Mouse (Mus musculus): ENCODE measurements around the gene Ank3.

Ank3 gene

GRCm38 (mm10) chr10:69630802-69631388 is 232.3 kb downstream of the Ank3 start:
- no peak for DNase-seq

DNA sequence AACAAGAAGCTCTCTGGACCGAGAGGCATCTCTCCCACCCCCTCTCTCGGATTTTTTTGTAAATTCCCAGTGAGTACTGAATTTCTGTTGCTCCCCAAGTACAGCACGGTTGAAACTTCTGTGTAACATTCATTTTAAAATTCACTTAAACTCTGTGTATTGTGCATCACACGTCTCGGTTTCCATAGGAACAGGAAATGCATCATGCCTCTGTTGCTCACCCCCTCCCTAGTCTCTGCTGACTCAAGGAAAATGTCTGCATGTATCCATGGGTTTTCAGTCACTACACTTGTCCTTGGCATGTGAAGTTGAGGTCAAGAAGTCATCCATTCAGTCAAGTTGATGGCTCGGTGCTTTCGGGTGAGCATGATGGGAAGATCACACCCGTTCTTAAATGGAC is 234.3 kb downstream of the Ank3 start:
- no peak for DNase-seq

DNA sequence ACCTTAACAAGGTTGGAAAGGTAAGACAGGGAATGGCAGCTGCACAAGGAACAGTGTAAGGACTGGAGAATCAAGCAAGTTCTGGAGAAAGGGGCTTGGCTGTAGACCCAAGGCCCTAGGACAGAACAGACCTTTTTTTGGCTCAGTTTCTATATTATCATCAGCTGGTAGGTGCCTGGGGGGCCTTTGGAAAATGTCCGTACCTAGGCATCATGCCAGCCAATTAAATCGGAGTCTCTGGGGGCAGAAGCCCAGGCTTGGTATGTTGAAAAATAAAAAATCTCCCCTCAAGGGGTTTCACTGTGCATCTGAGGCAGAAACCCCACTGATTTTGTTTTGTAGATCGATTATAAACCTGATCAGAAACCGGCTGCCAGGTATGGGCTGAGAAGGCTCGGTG is 236.3 kb downstream of the Ank3 start:
- no peak for DNase-seq

GRCm38 (mm10) chr10:69635910-69636656 is 237.5 kb downstream of the Ank3 start:
- no peak for DNase-seq

DNA sequence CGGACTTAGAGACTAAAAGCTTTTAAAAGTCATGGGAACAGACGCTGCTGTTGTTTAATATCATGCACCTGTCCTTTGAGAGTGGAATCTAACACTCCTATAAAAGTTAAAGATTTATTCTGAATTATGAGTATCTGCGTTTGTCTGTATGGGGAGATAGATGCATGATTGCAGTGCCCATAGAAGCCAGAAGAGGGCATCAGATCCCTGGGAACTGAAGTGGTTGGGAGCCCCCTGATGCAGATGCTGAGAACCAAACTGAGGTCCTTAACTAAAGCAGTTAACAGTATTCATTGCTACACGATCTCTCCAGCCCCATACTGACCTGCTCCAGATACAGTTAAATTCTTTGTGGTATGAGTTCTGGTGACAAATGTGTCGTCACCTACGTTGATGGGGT is 240.6 kb downstream of the Ank3 start:
- DNase-seq = no peak

DNA sequence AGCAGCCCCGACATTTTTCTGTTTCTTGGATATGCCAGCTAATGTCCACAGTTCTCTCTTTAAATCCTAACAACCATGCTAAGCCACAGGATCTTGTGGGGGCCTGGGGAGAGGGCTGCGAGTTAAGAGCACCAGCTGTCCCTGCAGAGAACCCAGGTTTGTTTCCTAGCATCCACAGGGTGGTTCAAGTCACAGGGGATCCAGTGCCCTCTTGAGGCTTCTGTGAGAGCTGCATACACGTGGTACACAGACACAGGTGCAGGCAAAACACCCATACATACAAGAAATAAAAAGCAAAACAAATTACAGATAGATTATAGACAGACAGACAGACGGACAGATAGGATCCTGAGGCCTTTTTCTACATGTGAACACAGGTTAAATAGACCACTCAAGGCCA is 242.0 kb downstream of the Ank3 start:
- DNase-seq = no peak

GRCm38 (mm10) chr10:69643481-69643880 is 244.9 kb downstream of the Ank3 start:
- no peak for DNase-seq

- no peak for DNase-seq
Observed at GRCm38 (mm10) chr10:69643986-69644385, 245.4 kb downstream of the Ank3 start.

DNA sequence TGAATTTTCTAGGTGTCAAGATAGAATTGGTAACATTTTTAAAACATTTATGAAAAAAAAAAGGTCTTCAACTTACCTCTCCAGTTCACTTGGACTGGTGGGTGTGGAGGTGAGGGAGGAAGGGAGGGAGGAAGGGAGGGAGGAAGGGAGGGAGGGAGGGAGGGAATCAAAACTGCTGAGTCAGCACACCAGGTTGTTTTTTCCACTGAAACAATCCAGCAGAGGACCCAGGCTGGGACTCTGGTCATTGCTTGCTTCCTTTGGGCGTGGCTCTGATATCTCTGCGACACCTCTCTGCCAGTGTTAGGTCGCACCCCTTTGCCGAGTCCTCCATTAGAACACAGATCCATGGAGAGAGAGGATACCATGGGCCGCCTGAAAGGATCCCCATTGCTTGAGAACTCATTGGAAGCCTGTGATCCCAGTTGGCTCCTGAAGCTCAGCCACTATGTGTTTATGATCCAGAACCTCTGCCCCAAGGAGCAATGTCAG is 246.8 kb downstream of the Ank3 start:
- DNase-seq = no peak

DNA sequence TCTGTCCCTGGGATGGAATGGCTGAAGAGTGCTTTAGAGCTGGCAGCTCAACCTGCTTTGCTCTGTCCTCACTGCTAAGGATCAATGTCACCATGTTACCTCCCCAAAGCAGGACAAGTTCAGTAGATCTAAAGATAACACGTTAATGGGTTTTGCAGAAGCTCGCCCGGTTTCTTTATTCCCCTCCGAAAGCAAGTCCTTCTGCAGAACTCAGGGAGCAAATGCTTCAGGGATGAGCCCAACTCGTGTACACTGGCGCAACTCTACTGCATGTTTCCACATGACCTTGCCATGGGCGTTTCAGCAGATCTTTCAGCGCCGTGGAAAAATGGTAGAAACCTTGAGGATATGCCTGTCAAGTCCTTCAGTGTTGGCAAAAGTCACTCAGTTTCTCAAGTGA is 247.4 kb downstream of the Ank3 start:
- DNase-seq = no peak

DNA sequence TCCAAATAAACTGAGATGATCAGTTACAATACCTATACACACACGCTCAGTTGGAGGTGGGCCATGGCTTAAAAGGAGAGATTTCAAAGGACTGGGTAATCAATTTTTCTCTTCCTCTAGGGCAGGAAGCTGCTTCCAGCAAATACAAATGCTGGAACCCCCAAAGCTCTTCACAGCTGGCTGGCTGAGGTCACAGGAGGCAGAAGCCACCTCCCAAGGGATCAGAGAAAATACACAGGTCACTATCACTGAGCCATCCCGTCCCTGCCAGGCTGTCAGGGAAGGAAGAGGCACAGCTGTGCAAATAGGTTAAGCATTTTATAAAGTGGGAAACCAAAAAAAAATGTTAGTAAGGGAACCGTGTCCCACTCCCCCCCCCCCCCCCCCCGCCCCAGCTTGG is 251.5 kb downstream of the Ank3 start:
- no peak for DNase-seq

DNA sequence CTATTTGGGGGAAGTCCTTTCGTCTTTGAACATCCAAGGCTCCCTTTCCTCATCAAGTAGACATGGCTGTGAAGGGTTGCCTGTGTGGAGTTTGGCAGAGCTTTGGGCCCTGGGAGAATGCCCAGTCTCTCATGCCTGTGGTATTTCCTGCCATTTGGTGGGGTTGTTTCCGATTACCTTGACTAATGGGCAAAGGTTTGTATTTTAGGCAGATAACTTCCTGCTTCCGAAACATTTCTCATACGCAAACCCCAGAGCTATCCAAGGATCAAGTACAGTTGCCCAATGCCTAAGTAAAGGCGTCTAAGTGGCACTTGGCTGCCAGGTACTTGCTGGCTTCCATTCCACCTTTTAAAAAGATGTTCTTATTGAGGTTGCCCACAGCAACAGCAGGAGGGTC is 254.1 kb downstream of the Ank3 start:
- DNase-seq = no peak

DNA sequence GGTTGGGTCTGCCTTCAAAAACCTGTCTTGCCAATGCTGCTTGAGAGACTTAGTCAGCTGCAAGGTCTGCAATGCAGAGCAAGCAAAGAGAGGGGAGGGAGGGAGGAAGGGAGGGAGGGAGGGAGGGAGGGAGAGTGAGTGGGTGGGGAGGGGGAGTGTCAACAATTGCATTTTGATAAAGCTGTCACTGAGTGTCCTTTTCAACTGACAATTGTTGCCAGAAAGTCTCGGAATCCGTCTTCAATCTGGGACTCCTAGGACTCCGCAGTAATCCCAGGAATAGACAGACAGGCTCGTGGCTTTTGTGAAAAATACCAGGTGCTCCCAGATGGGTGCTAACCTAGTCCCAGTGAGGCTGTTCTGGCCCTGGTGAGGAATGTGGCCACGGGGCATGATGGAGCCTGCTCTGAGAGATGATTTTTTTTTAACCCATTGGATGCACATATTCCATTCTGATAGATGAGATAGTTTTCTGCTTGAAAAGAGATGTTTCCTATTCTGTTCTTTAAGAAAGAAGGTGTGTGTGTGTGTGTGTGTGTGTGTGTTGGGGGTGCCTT is 254.6 kb downstream of the Ank3 start:
- no peak for DNase-seq

- no peak for DNase-seq
Observed at GRCm38 (mm10) chr10:69654176-69654575, 255.6 kb downstream of the Ank3 start.

GRCm38 (mm10) chr10:69654866-69655633 is 256.5 kb downstream of the Ank3 start:
- no peak for DNase-seq

DNA sequence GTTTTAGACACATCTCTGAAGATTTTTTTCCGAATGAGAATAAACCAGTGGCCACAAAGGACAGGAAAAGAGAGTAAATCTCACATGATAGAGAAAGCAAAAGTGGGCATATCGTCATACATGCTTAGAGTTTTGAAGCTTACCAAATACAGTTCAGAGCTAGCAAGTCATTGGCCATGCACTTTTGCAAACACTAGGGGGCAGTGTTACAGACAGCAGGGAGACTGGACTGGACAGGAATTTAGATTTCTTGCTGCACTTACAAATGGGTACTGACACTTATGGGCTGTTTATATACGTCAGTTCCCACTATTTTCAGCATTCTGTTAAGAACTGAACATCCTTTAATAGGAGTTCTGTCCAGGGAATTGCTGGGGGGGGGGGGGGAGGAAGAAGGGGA is 257.7 kb downstream of the Ank3 start:
- DNase-seq = peak; percentile 35

DNA sequence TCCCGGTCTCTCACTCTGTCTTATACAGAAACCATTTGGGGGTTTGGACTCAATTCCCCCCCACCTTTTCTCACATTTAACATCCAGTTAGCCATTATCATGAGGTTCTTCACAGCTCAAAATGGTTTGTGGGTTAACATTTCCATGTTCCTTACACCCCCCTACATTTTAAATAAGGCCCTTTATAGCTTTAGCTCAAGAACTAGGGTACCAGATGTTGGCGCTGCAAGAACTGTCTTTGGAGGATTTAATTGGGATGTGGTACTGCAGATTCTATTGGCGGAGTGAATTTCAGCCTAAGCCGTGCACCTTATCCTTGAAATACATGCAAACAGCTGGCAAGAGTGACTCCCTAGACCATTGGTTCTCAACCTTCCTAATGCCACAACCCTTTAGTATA is 261.2 kb downstream of the Ank3 start:
- no peak for DNase-seq

GRCm38 (mm10) chr10:69662338-69662737 is 263.8 kb downstream of the Ank3 start:
- DNase-seq = peak; percentile 75

DNA sequence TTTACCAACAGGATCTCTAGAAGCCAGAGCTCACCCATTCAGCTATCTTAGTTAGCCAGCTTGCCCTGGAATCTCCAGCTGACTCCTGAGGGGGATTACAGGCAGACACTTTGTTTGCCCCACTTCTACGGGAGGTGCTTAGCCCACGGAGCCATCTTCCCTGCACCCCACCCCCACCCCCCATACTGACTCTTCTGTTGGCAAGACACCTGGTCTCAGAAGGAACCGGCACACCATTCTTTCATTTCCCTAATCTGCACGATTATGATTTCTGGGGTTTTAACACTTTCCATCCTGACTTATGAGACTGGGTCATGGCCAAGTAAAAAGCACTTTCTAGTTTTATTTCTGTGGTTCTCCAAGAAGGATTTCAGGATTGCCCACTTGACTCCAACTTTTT is 268.9 kb downstream of the Ank3 start:
- DNase-seq = no peak

- DNase-seq = no peak
Observed at GRCm38 (mm10) chr10:69670496-69670895, 271.9 kb downstream of the Ank3 start.

GRCm38 (mm10) chr10:69670959-69671358 is 272.4 kb downstream of the Ank3 start:
- no peak for DNase-seq

DNA sequence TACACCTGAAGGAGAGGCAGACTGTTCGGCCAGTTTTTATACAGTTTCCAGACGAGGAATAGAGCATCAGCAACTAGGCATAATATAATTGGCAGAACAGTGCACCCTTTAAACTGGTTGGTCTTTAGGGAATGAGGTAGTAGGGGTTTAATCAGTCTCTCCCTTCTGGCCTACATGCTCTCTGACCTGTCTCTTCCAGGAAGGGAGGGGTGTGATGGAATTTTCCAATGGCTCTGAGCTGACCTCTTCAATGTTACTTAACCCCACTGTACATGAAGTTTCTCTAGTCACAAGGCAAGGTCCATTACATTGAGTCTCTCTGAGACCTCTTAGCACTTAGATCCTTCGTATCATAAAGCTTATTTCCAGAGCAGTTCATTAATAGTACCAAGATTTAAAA is 272.9 kb downstream of the Ank3 start:
- DNase-seq = no peak

DNA sequence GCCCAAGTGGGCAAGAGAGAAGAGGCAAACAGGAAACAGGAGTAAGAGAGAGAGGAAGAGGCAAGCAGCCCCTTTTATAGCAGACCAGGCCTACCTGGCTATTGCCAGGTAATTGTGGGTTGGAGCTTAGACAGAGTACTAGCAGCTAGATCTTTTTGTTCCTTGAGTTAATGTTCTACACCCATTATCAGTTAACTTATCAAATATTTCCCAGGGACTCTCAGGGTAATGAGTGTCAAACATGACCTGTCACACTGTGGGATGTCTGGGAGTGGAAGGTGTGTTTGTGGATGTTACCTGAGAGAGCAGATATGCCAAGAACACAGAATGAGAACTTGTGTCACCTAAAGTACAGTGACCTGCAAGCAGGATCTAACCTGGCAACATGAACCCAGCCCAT is 274.0 kb downstream of the Ank3 start:
- no peak for DNase-seq

DNA sequence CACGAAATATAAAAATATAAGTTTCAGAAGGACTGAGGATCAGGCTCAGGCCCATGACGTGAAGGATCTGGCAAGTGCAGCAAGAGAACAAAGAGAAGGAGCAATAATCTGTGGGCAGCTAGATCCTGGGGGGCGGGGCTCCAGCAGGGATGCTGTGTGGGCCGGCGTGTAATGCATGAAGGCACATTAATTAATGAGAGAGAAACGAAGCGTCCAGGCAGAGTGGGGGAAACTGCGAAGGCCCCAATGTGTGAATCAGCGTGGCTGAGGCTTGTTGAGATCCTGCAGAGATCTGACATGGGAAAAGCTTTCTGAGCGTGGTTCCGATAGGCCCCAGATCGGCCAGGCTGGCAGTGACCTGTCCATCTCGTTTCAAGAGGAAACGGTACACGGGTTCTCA is 279.7 kb downstream of the Ank3 start:
- DNase-seq = no peak
